Mouse (Mus musculus): Measurements from ENCODE around the gene Pdxdc1.
"Not testable (repeated sequence)": the region's sequence is repeated elsewhere in the genome, so short reads cannot be mapped to it uniquely, and the experiment has no call there.

DNA sequence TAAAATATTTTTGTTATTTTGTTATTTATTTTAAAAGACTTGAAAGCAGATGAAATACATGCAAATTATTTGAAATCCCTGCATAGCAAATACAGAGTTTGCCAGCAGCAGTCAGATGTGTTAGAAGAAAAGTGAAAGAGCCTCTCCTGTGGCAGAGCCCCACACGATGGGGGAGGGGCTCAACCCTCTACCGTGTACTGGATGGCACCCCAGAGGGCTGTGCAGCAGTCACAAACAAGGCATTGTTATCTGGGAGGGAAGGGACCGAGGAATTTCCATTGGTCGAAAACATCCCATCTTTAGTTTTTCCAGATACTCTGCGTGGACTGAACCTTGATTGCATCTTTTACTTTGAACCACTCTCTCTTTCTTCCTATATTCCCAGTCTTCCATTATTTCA is 35.5 kb downstream of the Pdxdc1 start:
- TF ChIP-seq CTCF (IDR thresholded peaks at IDR 0.05; ENCODE audit: control insufficient read depth, insufficient read depth, insufficient read length); USF1 (IDR thresholded peaks at IDR 0.05; ENCODE audit: low read depth): not testable (repeated sequence)
